Mouse (Mus musculus) liver, embryonic 14.5 days (tissue): ENCODE data around the gene Ceacam19. TPM values are rescaled to one million over a fixed set of nuclear protein-coding genes. Genes with fewer than 3 reads are reported as not detected.
"Not testable (repeated sequence)": the region's sequence is repeated elsewhere in the genome, so short reads cannot be mapped to it uniquely, and the experiment has no call there.

Experiments
- ATAC-seq: fragments of 200-750 bp; cut with Nextera tagmentation; 2 replicates; pipeline ENCODE4 v1.8.0; 2017; ENCODE audit warnings: moderate number of reproducible peaks, mild to moderate bottlenecking, moderate library complexity; ENCODE audit not compliant: insufficient read depth
- DNase-seq, 3 experiments: peaks; one replicate each; pipeline ENCODE4 v3.0.0-alpha.2; 2012 to 2013; ENCODE audit warnings: low read depth in 3 of 3, low spot score in 3 of 3
- H3K27ac ChIP-seq: fragments of 300-500 bp; sonication (generic); 2 replicates; pipeline ENCODE4 v1.5.1; 2014; ENCODE audit warnings: moderate library complexity, mild to moderate bottlenecking, control low read depth, inconsistent platforms
- H3K27me3 ChIP-seq: fragments of 300-500 bp; sonication (generic); 2 replicates; pipeline ENCODE4 v1.6.1; 2014; ENCODE audit warnings: mild to moderate bottlenecking, low read length, moderate library complexity; ENCODE audit not compliant: control insufficient read depth, insufficient read depth
- H3K36me3 ChIP-seq: fragments of 300-500 bp; sonication (generic); replicated peaks from 2 replicates; pipeline ENCODE4 v1.6.1; 2014; ENCODE audit warnings: low read depth; ENCODE audit not compliant: control insufficient read depth, insufficient read depth
- H3K4me1 ChIP-seq, 2 experiments: fragments of 200-500 bp in 1 of 2; fragments of 300-500 bp in 1 of 2; sonication (generic) in 1 of 2; replicated peaks; 2 replicates each; pipeline ENCODE4 v1.6.1; 2012 to 2014; ENCODE audit warnings: antibody characterized with exemption in 1 of 2, inconsistent platforms in 1 of 2, low read length in 1 of 2; ENCODE audit not compliant: control insufficient read depth in 2 of 2, insufficient read depth in 2 of 2
- H3K4me2 ChIP-seq: fragments of 300-500 bp; sonication (generic); 2 replicates; pipeline ENCODE4 v1.6.1; 2014; ENCODE audit warnings: low read depth, mild to moderate bottlenecking, control low read depth, moderate library complexity
- H3K4me3 ChIP-seq, 2 experiments: fragments of 200-500 bp in 1 of 2; fragments of 300-500 bp in 1 of 2; sonication (generic) in 1 of 2; 2 replicates each; pipeline ENCODE4 v1.5.1; 2012 to 2014; ENCODE audit warnings: low read depth in 2 of 2, low read length in 2 of 2, mild to moderate bottlenecking in 2 of 2, control low read depth in 1 of 2, inconsistent platforms in 1 of 2, moderate library complexity in 1 of 2; ENCODE audit not compliant: insufficient read depth in 1 of 2
- H3K9ac ChIP-seq: fragments of 300-500 bp; sonication (generic); replicated peaks from 2 replicates; pipeline ENCODE4 v1.6.1; 2014; ENCODE audit warnings: mild to moderate bottlenecking, control low read depth, moderate library complexity
- H3K9me3 ChIP-seq: fragments of 300-500 bp; sonication (generic); 2 replicates; pipeline ENCODE4 v1.6.1; 2016; ENCODE audit warnings: low read length, mixed read lengths; ENCODE audit not compliant: control insufficient read depth
- CTCF ChIP-seq: IDR thresholded peaks from 2 replicates; pipeline ENCODE4 v1.5.1; 2016; ENCODE audit warnings: antibody characterized with exemption, low read depth, control low read depth
- EP300 ChIP-seq: IDR thresholded peaks from 2 replicates; pipeline ENCODE4 v1.6.1; 2016; ENCODE audit warnings: antibody characterized with exemption, low read depth
- WGBS: fragments of 180-500 bp; shearing (Covaris S2); extraction: QIAGEN DNeasy Blood & Tissue Kit; methylation state at CpG from one replicate; pipeline ENCODE4 v1.1.7; 2014; ENCODE audit not compliant: insufficient replicate concordance; 5-methylcytosine and 5-hydroxymethylcytosine counted together
- polyA plus RNA-seq, 2 experiments: library from polyadenylated mRNA; depleted of rRNA in 1 of 2; stranded (reverse) in 1 of 2; unstranded in 1 of 2; fragments of >200 nt; fragmentation: Nextera tagmentation in 1 of 2; extraction: Ambion mirVana in 1 of 2; gene quantifications; 2 replicates each; pipeline versions ENCODE4 v1.2.1 to v1.2.3; 2012 to 2014

The Ceacam19 gene
- polyA plus RNA-seq, 2 experiments = 0.01 TPM; not detected in 1

DNA sequence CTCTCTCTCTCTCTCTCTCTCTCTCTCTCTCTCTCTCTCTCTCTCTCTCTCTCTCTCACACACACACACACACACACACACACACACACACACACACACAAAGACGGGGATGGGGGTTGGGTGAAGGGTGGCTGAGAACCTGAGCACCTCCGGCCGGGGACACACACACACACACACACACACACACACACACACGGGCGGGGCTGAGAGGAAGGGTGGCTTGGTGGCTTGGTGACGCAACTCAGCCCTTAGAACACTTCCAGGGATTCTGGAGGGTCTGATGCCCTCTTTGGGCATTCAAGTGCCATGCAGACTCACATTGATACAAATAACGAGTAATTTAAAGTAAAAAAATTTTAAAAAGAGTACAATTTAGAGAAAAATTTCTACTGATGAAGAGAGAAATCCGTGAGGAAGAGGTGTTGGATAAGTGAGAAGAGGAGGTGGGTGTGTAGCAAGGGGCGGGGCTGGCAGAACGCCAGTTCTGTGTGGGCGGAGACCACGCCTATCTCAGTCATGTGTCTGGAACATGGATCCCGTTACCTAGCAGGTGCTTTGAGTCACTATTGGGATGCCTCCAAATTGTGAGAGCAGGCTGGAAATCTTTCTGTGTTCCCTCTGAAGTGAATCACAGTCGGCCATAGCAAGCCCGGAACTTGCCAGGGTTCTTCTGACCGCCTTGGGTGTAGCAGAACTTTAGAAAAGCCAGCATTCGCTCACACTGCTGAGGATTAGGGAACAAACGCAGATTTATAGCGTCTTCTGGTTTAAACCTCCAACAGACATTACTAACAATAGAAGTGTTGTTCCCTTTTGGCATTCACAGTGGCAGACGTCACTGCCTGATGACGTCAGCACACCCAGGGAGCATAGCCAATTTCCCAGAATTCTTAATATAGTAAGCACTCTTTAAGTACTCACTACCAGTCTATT is 45.4 kb upstream of the Ceacam19 start:
- ATAC-seq = peak; percentile 62; the same call in 1 of the 2 replicates
- no peak overlapping the region for H3K4me3 ChIP-seq
- no peak overlapping the region for H3K27ac ChIP-seq

DNA sequence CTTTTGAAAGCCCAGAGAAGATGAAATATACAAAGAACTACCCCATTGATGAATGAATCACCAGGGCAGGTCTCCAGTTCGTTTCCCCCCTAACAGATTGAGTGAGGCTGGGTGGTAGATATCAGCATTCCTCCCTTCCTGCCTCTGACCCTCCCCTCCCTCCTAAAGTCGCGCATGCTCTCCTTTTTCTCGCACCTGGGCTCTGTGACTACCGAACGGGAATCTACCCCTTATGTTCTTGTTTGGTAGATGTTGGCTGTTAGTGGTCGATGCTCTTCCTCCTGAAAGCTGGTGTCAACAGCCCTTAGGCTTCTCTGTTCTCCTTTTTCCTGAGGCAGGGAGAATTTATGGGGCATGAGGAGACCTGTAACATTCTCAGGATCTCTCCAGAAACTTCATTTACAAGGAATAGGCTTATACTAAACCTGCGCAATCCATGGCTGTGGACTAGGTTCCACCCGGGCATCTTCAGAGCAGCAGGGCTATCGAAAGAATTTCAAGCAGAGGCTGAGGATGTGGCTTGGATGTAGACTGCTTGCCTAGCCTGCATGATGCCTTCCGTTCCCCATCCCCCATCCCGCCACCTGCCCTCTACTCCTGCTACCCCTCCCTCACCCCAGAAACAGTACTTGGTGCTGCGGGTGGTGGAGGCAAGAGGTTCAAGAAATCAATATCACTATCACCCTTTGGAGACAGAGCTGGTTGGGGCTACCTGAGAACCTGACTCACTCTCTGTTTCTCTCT is 44.5 kb upstream of the Ceacam19 start:
- Histone ChIP-seq H3K4me2 (no peak overlapping the region), H3K9me3 (no peaks in the 10 kb centered on the region), H3K27me3 (peaks cover 3% of the 10 kb centered on the region; the same call in 1 of the 2 replicates), H3K4me3 (no peak overlapping the region), H3K4me1 (peaks cover 0 to 11% of the 10 kb centered on the region in 2 experiments; a peak in 2 of 4 replicates), H3K27ac (no peak overlapping the region), H3K9ac (no peak overlapping the region), H3K36me3 (no peaks in the 10 kb centered on the region)
- TF ChIP-seq EP300 = no peak
- DNase-seq (no peak), ATAC-seq (no peak)
- 11% methylated on average over 13 of the region's 13 CpGs for WGBS

More for the DNA sequence above, 45.4 kb upstream of the Ceacam19 start:
- Histone ChIP-seq H3K4me1 (peaks cover 0 to 11% of the 10 kb centered on the region in 2 experiments; a peak in 2 of 4 replicates), H3K9ac (no peak overlapping the region), H3K27me3 (peaks cover 3% of the 10 kb centered on the region; the same call in 1 of the 2 replicates), H3K4me2 (peak overlapping the region; percentile 49), H3K9me3 (no peaks in the 10 kb centered on the region), H3K36me3 (no peaks in the 10 kb centered on the region)
- WGBS = 8% methylated on average over 21 of the region's 21 CpGs
- DNase-seq = no peak
- no peak for TF ChIP-seq CTCF
- TF ChIP-seq EP300 = no peak

GRCm38 (mm10) chr7:19930481-19930880 is 42.7 kb upstream of the Ceacam19 start:
- not testable (repeated sequence) for H3K4me3 ChIP-seq, H3K9ac ChIP-seq, H3K4me2 ChIP-seq, H3K4me1 ChIP-seq, DNase-seq, H3K27me3 ChIP-seq, H3K36me3 ChIP-seq, H3K9me3 ChIP-seq, H3K27ac ChIP-seq, ATAC-seq
- WGBS = 65% methylated on average over 6 of the region's 6 CpGs

DNA sequence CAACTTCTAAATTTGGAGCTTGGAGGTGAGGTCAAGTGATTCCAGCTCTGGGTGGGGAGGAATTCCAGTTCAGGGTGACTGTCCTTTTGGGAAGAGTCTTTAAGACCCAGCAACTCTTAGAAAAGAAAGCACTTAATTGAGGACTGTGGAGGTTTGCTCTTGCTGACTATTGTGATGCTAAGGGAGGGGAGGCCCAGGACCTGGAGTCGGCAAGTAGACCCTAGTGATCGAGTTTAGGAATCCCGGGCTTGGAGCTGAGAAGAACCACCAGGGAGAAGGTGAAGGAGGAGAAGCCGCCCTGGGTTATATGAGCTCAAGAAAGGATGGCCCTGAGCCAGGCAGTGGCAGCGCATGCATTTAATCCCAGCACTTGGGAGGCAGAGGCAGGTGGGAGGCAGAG is 40.7 kb upstream of the Ceacam19 start:
- TF ChIP-seq CTCF (no peak), EP300 (no peak)
- H3K4me2 ChIP-seq = no peak overlapping the region
- peaks cover 3% of the 10 kb centered on the region; the same call in 1 of the 2 replicates for H3K27me3 ChIP-seq
- no peak overlapping the region for H3K9ac ChIP-seq
- no peak for ATAC-seq
- H3K4me3 ChIP-seq = no peak overlapping the region
- H3K9me3 ChIP-seq = no peaks in the 10 kb centered on the region
- peaks cover 0 to 5% of the 10 kb centered on the region in 2 experiments; a peak in 1 of 4 replicates for H3K4me1 ChIP-seq
- no peak overlapping the region for H3K27ac ChIP-seq
- WGBS = 71% methylated on average over 5 of the region's 5 CpGs
- no peaks in the 10 kb centered on the region for H3K36me3 ChIP-seq
- DNase-seq = no peak
